15 mouse cellular contexts compared by ENCODE assay signal in genomic region chr1:152550973-152551372, GRCm38 (mm10).
DNase-seq lines count a peak whose midpoint lies in the region; ATAC-seq and TF ChIP-seq lines count a peak whose summit lies in the region.
"Had no signal": no experiment of that assay in that cellular context is flagged by ENCODE, and none has a peak within 500 bp of the region (broad histone marks: within the 10 kb centered on the region; RNA-seq: fewer than 3 reads in every experiment).

No protein-coding gene starts in this region.

- intact Hi-C loops in heart, adult 2 months (cut with DNase I), result no loop called here

- H3K4me3 ChIP-seq in heart, adult 2 months, result no peak overlapping the region
- no peak overlapping the region for H3K4me3 ChIP-seq in heart, embryonic 12.5 days
- no peak overlapping the region for H3K4me3 ChIP-seq in kidney, embryonic 16.5 days (ENCODE audit: low read length)
- H3K4me3 ChIP-seq in stomach, embryonic 14.5 days (ENCODE audit: low read depth, low read length), result no peak overlapping the region
- H3K4me3 ChIP-seq: forebrain, embryonic 13.5 days; midbrain, embryonic 10.5 days had no signal

- 58% methylated on average over 3 of the region's 3 CpGs for WGBS in heart, adult 2 months
- WGBS in heart, embryonic 12.5 days, result 69% methylated on average over 3 of the region's 3 CpGs
- 52% methylated on average over 3 of the region's 3 CpGs for WGBS in kidney, embryonic 16.5 days
- WGBS in stomach, embryonic 14.5 days, result 52% methylated on average over 3 of the region's 3 CpGs

- H3K4me2 ChIP-seq in heart, embryonic 12.5 days, result no peak overlapping the region
- H3K4me2 ChIP-seq in kidney, embryonic 16.5 days (replicated peaks; ENCODE audit: low read depth, low read length), result no peak overlapping the region
- H3K4me2 ChIP-seq in stomach, embryonic 14.5 days (replicated peaks; ENCODE audit: low read depth, low read length), result no peak overlapping the region
- H3K4me2 ChIP-seq: forebrain, embryonic 13.5 days; liver, embryonic 11.5 days had no signal

- H3K36me3 ChIP-seq in heart, adult 2 months (ENCODE audit: control insufficient read depth, insufficient read depth, low read length), result peaks cover 23% of the 10 kb centered on the region
- peaks cover 84% of the 10 kb centered on the region for H3K36me3 ChIP-seq in heart, embryonic 12.5 days
- peaks cover 31% of the 10 kb centered on the region for H3K36me3 ChIP-seq in kidney, embryonic 16.5 days (ENCODE audit: insufficient read depth, low read length)
- H3K36me3 ChIP-seq in stomach, embryonic 14.5 days (ENCODE audit: control insufficient read depth, insufficient read depth, low read length), result peaks cover 10% of the 10 kb centered on the region; the same call in 1 of the 2 replicates

- no peak for DNase-seq in heart, adult 2 months
- no peak for DNase-seq in kidney, adult 9 months
- DNase-seq in NIH3T3 (ENCODE audit: low read depth), result peak; percentile 70
- no peak for DNase-seq in adrenal gland, adult 18-20 months (ENCODE audit: low spot score in 2 of 2)
- DNase-seq: adrenal gland, postnatal 14 days; cerebellum, adult 11-12 months; cerebellum, postnatal 25 days; lung, postnatal 14 days; thymus, postnatal 14 days had no signal

- H3K79me2 ChIP-seq in heart, adult 2 months (replicated peaks; ENCODE audit: control insufficient read depth, insufficient read depth, low read length), result peaks cover 3% of the 10 kb centered on the region; the same call in 1 of the 2 replicates

- no peak for TF ChIP-seq CTCF in heart, adult 2 months (IDR thresholded peaks at IDR 0.05)

- peak overlapping the region; percentile 42 for H3K27ac ChIP-seq in heart, adult 2 months
- H3K27ac ChIP-seq in heart, embryonic 12.5 days (ENCODE audit: poor library complexity, severe bottlenecking), result no peak overlapping the region; the same call in 1 of the 2 replicates
- H3K27ac ChIP-seq in kidney, embryonic 16.5 days (ENCODE audit: low read length), result peak overlapping the region; percentile 85
- peak overlapping the region; percentile 92 for H3K27ac ChIP-seq in stomach, embryonic 14.5 days (ENCODE audit: low read length)
- H3K27ac ChIP-seq: forebrain, embryonic 13.5 days; midbrain, embryonic 10.5 days had no signal

- no peaks in the 10 kb centered on the region for H3K27me3 ChIP-seq in heart, adult 2 months (ENCODE audit: control insufficient read depth, insufficient read depth, low read length)
- no peaks in the 10 kb centered on the region for H3K27me3 ChIP-seq in heart, embryonic 12.5 days (replicated peaks)
- H3K27me3 ChIP-seq in kidney, embryonic 16.5 days (ENCODE audit: insufficient read depth, low read length), result no peaks in the 10 kb centered on the region
- no peaks in the 10 kb centered on the region for H3K27me3 ChIP-seq in stomach, embryonic 14.5 days (ENCODE audit: control insufficient read depth, insufficient read depth, low read length)
- H3K27me3 ChIP-seq: forebrain, embryonic 13.5 days had no signal

- ATAC-seq in heart, embryonic 12.5 days (ENCODE audit: insufficient number of reproducible peaks, low FRiP score), result no peak
- no peak for ATAC-seq in kidney, embryonic 16.5 days (ENCODE audit: low FRiP score, low TSS enrichment)
- peak; percentile 35; the same call in 1 of the 2 replicates for ATAC-seq in stomach, embryonic 14.5 days (ENCODE audit: insufficient number of reproducible peaks, insufficient read depth, low FRiP score, low read depth)
- ATAC-seq: forebrain, embryonic 13.5 days had no signal

- TF ChIP-seq EP300 in heart, adult 2 months (IDR thresholded peaks at IDR 0.05; ENCODE audit: insufficient read depth, low read depth, low read length), result no peak

- H3K9me3 ChIP-seq in heart, embryonic 12.5 days (replicated peaks), result no peaks in the 10 kb centered on the region
- no peaks in the 10 kb centered on the region for H3K9me3 ChIP-seq in kidney, embryonic 16.5 days (ENCODE audit: low read length)
- H3K9me3 ChIP-seq in stomach, embryonic 14.5 days (ENCODE audit: control insufficient read depth, low read depth, low read length), result no peaks in the 10 kb centered on the region
- H3K9me3 ChIP-seq: forebrain, embryonic 13.5 days had no signal

- H3K9ac ChIP-seq in heart, adult 2 months (ENCODE audit: low read depth, low read length), result no peak overlapping the region
- no peak overlapping the region for H3K9ac ChIP-seq in heart, embryonic 12.5 days
- H3K9ac ChIP-seq in kidney, embryonic 16.5 days (replicated peaks; ENCODE audit: low read length), result no peak overlapping the region
- no peak overlapping the region for H3K9ac ChIP-seq in stomach, embryonic 14.5 days (replicated peaks; ENCODE audit: low read depth, low read length)
- H3K9ac ChIP-seq: forebrain, embryonic 13.5 days had no signal

- H3K4me1 ChIP-seq in heart, adult 2 months (ENCODE audit: control insufficient read depth, insufficient read depth, low read length), result peaks cover 4% of the 10 kb centered on the region
- peaks cover 20% of the 10 kb centered on the region for H3K4me1 ChIP-seq in heart, embryonic 12.5 days (replicated peaks)
- peaks cover 56% of the 10 kb centered on the region for H3K4me1 ChIP-seq in kidney, embryonic 16.5 days (ENCODE audit: insufficient read depth, low read length)
- H3K4me1 ChIP-seq in stomach, embryonic 14.5 days (ENCODE audit: control insufficient read depth, insufficient read depth, low read length), result peaks cover 31% of the 10 kb centered on the region

- no peak for TF ChIP-seq POLR2A in heart, adult 2 months (IDR thresholded peaks at IDR 0.05; ENCODE audit: insufficient read depth, low read depth, low read length)
